Mouse (Mus musculus): ENCODE results near the gene Hepacam. TPM values are rescaled to one million over a fixed set of nuclear protein-coding genes. Genes with fewer than 3 reads are reported as not detected.

The Hepacam gene
- polyA plus RNA-seq, 1 experiment, result 95.7 TPM

GRCm38 (mm10) chr9:37358713-37359330 is 8.3 kb upstream of the Hepacam start:
- no peak for TF ChIP-seq CTCF (IDR thresholded peaks at IDR 0.05; ENCODE audit: extremely low read depth, insufficient read depth, low read length)
- TF ChIP-seq POLR2A (IDR thresholded peaks at IDR 0.05; ENCODE audit: extremely low read depth, insufficient read depth, low read length), result no peak
- peaks cover 12% of the 10 kb centered on the region for H3K4me1 ChIP-seq (ENCODE audit: control insufficient read depth, insufficient read depth, low read length)
- peak overlapping the region; percentile 88 for H3K27ac ChIP-seq (ENCODE audit: insufficient read depth, low read length)
- no peak overlapping the region for H3K4me3 ChIP-seq (ENCODE audit: insufficient read depth, low read length)

- peak overlapping the region; percentile 88 for H3K27ac ChIP-seq (ENCODE audit: insufficient read depth, low read length)
- H3K4me1 ChIP-seq (ENCODE audit: control insufficient read depth, insufficient read depth, low read length), result peaks cover 12% of the 10 kb centered on the region
- H3K4me3 ChIP-seq (ENCODE audit: insufficient read depth, low read length), result no peak overlapping the region
- TF ChIP-seq POLR2A (IDR thresholded peaks at IDR 0.05; ENCODE audit: extremely low read depth, insufficient read depth, low read length), result no peak
These were observed 7.6 kb upstream of the Hepacam start for GRCm38 (mm10) chr9:37359331-37360220.

- Histone ChIP-seq H3K4me3 (ENCODE audit: insufficient read depth, low read length) (no peak overlapping the region), H3K27ac (ENCODE audit: insufficient read depth, low read length) (no peak overlapping the region), H3K4me1 (ENCODE audit: control insufficient read depth, insufficient read depth, low read length) (peaks cover 13% of the 10 kb centered on the region)
- TF ChIP-seq POLR2A (IDR thresholded peaks at IDR 0.05; ENCODE audit: extremely low read depth, insufficient read depth, low read length) (no peak), CTCF (IDR thresholded peaks at IDR 0.05; ENCODE audit: extremely low read depth, insufficient read depth, low read length) (no peak)
These were observed 5.1 kb upstream of the Hepacam start for GRCm38 (mm10) chr9:37362084-37362483.

- TF ChIP-seq CTCF (IDR thresholded peaks at IDR 0.05; ENCODE audit: extremely low read depth, insufficient read depth, low read length) (no peak), POLR2A (IDR thresholded peaks at IDR 0.05; ENCODE audit: extremely low read depth, insufficient read depth, low read length) (no peak)
- no peak overlapping the region for H3K27ac ChIP-seq (ENCODE audit: insufficient read depth, low read length)
- H3K4me3 ChIP-seq (ENCODE audit: insufficient read depth, low read length), result no peak overlapping the region
These were observed 4.3 kb upstream of the Hepacam start for GRCm38 (mm10) chr9:37362881-37363280.

GRCm38 (mm10) chr9:37363551-37363950 is 3.6 kb upstream of the Hepacam start:
- Histone ChIP-seq H3K27ac (ENCODE audit: insufficient read depth, low read length) (peak overlapping the region; percentile 13; the same call in 1 of the 2 replicates), H3K4me1 (ENCODE audit: control insufficient read depth, insufficient read depth, low read length) (peaks cover 11% of the 10 kb centered on the region), H3K4me3 (ENCODE audit: insufficient read depth, low read length) (no peak overlapping the region)
- TF ChIP-seq CTCF (IDR thresholded peaks at IDR 0.05; ENCODE audit: extremely low read depth, insufficient read depth, low read length) (no peak), POLR2A (IDR thresholded peaks at IDR 0.05; ENCODE audit: extremely low read depth, insufficient read depth, low read length) (no peak)

More at GRCm38 (mm10) chr9:37362881-37363280, 4.3 kb upstream of the Hepacam start:
- peaks cover 13% of the 10 kb centered on the region for H3K4me1 ChIP-seq (ENCODE audit: control insufficient read depth, insufficient read depth, low read length)

GRCm38 (mm10) chr9:37364392-37364791 is 2.8 kb upstream of the Hepacam start:
- H3K4me3 ChIP-seq (ENCODE audit: insufficient read depth, low read length), result no peak overlapping the region
- TF ChIP-seq POLR2A (IDR thresholded peaks at IDR 0.05; ENCODE audit: extremely low read depth, insufficient read depth, low read length) (no peak), CTCF (IDR thresholded peaks at IDR 0.05; ENCODE audit: extremely low read depth, insufficient read depth, low read length) (no peak)
- H3K27ac ChIP-seq (ENCODE audit: insufficient read depth, low read length), result no peak overlapping the region
- H3K4me1 ChIP-seq (ENCODE audit: control insufficient read depth, insufficient read depth, low read length), result peaks cover 8% of the 10 kb centered on the region

GRCm38 (mm10) chr9:37365706-37366105 is 1.4 kb upstream of the Hepacam start:
- H3K4me1 ChIP-seq (ENCODE audit: control insufficient read depth, insufficient read depth, low read length), result peaks cover 5% of the 10 kb centered on the region; the same call in 1 of the 2 replicates
- H3K4me3 ChIP-seq (ENCODE audit: insufficient read depth, low read length), result no peak overlapping the region
- TF ChIP-seq CTCF (IDR thresholded peaks at IDR 0.05; ENCODE audit: extremely low read depth, insufficient read depth, low read length) (no peak), POLR2A (IDR thresholded peaks at IDR 0.05; ENCODE audit: extremely low read depth, insufficient read depth, low read length) (no peak)
- no peak overlapping the region for H3K27ac ChIP-seq (ENCODE audit: insufficient read depth, low read length)

- peaks cover 6% of the 10 kb centered on the region; the same call in 1 of the 2 replicates for H3K4me1 ChIP-seq (ENCODE audit: control insufficient read depth, insufficient read depth, low read length)
- TF ChIP-seq POLR2A (IDR thresholded peaks at IDR 0.05; ENCODE audit: extremely low read depth, insufficient read depth, low read length) (no peak), CTCF (IDR thresholded peaks at IDR 0.05; ENCODE audit: extremely low read depth, insufficient read depth, low read length) (no peak)
- H3K4me3 ChIP-seq (ENCODE audit: insufficient read depth, low read length), result peak overlapping the region; percentile 51
- peak overlapping the region; percentile 98 for H3K27ac ChIP-seq (ENCODE audit: insufficient read depth, low read length)
These were observed 1.1 kb downstream of the Hepacam start for GRCm38 (mm10) chr9:37368081-37368830.

- Histone ChIP-seq H3K27ac (ENCODE audit: insufficient read depth, low read length) (peak overlapping the region; percentile 92), H3K4me1 (ENCODE audit: control insufficient read depth, insufficient read depth, low read length) (peaks cover 2% of the 10 kb centered on the region; the same call in 1 of the 2 replicates), H3K4me3 (ENCODE audit: insufficient read depth, low read length) (peak overlapping the region; percentile 51)
- no peak for TF ChIP-seq CTCF (IDR thresholded peaks at IDR 0.05; ENCODE audit: extremely low read depth, insufficient read depth, low read length)
- no peak for TF ChIP-seq POLR2A (IDR thresholded peaks at IDR 0.05; ENCODE audit: extremely low read depth, insufficient read depth, low read length)
These were observed 1.7 kb downstream of the Hepacam start for GRCm38 (mm10) chr9:37368860-37369259.
